Mouse (Mus musculus) left cerebral cortex, adult 8-10 months (tissue): ENCODE results near the gene Gnb3. TPM values are rescaled to one million over a fixed set of nuclear protein-coding genes. Genes with fewer than 3 reads are reported as not detected.
"Not testable (repeated sequence)": the region's sequence is repeated elsewhere in the genome, so short reads cannot be mapped to it uniquely, and the experiment has no call there.

Source experiments
- DNase-seq, 2 experiments: peaks; one replicate each; pipeline ENCODE4 v3.0.0; 2022; ENCODE audit warnings: low spot score in 2 of 2
- total RNA-seq, 4 experiments: library from RNA; stranded (reverse); gene quantifications; 2 replicates each; pipeline ENCODE4 v1.2.4; 2022

Gene Gnb3
- total RNA-seq, 4 experiments from 2014 or later: 0.20 to 0.87 (median 0.53) TPM; not detected in 1

- DNase-seq: not testable (repeated sequence)
Observed at GRCm38 (mm10) chr6:124803691-124804090, 36.4 kb downstream of the Gnb3 start.

DNA sequence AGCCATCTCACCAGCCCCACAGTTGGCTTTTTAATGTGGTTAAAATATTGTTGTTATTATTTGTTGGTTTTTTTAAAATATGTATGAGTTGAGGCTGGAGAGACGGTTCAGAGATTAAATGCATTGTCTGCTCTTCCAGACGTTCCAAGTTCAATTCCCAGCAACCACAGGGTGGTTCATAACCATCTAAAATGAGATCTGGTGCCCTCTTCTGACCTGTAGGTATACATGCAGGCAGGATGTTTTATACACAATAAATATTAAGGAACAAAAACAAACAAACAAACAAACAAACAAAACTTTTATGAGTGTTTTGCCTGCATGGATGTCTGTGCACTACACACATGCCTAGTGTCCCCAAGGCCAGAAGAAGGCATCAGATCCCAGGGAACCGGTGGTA is 37.0 kb downstream of the Gnb3 start:
- DNase-seq: no peak

DNA sequence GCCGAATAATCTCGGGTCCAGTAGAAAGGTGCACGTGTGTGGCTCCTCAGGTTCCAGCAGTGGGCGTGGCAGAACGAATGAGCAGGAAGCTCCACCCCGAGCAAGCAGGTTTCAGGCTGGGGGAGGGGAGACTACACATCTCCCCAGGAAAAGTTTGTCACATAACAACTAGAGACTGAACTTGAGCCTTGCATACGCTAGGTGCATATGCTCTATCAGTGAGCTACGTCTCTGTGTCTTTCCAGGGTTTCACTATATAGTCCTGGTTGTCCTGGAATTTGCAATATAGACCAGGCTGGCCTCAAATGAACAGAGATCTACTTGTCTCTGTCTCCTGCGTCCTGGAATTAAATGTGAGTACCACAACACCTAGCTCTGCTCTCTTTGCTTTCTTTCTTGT is 37.7 kb downstream of the Gnb3 start:
- DNase-seq: not testable (repeated sequence)

GRCm38 (mm10) chr6:124796200-124796599 is 43.9 kb downstream of the Gnb3 start:
- DNase-seq: no peak

DNA sequence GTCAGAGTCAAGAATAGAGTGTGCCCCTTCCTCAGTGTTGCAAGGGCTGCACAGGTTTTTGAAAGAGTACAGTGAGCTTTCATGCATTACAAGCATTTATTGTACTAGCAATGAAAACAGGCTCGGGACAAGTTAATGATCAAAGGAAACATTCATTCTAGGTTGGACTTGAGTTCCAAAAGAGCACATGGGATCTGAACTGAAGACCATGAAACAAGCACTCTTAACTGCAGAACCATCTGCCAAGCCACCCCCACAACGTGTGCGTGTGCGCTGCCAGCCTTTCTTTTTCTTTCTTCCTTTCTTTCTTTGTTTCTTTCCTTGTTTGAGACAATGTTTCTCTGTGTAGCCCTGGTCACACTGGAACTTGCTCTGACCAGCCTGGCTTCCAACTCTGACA is 44.3 kb downstream of the Gnb3 start:
- DNase-seq: no peak

DNA sequence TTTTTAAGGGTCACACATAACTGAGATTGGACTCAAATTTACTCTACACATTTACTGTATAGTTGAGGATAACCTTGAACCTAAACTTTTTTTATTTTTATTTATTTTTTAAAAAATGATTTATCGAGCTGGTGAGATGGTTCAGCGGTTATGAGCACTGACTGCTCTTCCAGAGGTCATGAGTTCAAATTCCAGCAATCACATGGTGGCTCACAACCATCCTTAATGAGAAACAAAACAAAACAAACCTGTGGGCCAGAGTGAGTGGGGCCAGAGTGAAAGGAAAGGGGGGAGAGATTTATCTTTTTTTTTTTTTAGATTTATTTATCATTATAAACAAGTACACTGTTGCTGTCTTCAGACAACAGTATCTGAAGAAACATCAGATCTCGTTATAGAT is 48.2 kb downstream of the Gnb3 start:
- DNase-seq: no peak

- no peak for DNase-seq
Observed at GRCm38 (mm10) chr6:124790121-124790520, 50.0 kb downstream of the Gnb3 start.

DNA sequence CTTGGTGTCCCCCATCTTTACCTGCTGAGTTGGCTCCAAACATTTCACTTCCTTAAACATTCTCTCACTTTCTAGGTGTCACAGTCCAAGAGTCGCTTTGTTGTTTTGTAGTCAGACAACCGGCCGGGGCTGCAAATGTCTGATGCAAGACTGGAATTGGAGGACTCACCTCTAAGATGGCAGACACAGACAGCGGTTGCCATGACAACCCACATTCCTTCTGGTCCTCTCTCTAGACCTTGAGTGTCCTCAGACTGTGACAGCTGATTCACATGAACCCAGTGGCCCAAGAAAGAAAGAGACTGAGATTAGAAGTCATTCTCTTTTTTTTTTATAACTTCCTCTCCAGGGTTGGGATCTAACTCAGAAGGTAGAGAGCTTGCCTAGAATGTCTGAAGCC is 50.6 kb downstream of the Gnb3 start:
- no peak for DNase-seq

- DNase-seq: no peak
Observed at GRCm38 (mm10) chr6:124787722-124788121, 52.4 kb downstream of the Gnb3 start.

GRCm38 (mm10) chr6:124786756-124787420 is 53.2 kb downstream of the Gnb3 start:
- DNase-seq: no peak

Other genes with a start within 250 kb of the Gnb3 start
- under 1 TPM in 3 of 4 experiments, not detected in 1; 0.22 to 0.23 (median 0.23) TPM for gene C1s2, start 204.2 kb downstream of the Gnb3 start, total RNA-seq
- gene Lpcat3, start 177.2 kb downstream of the Gnb3 start, total RNA-seq: 10 to 100 TPM; 22.6 to 34.6 (median 26.1) TPM
- 10 to 100 TPM; 41.0 to 48.1 (median 43.4) TPM for gene Emg1, start 128.1 kb downstream of the Gnb3 start, total RNA-seq
- 100 to 1,000 TPM; 111 to 126 (median 116) TPM for gene Phb2, start 127.9 kb downstream of the Gnb3 start, total RNA-seq
- gene Ptpn6, start 101.6 kb downstream of the Gnb3 start, total RNA-seq: 10 to 100 TPM in 2 of 4 experiments, 1 to 10 TPM in 2; 2.3 to 15.0 (median 7.9) TPM
- 100 to 1,000 TPM; 301 to 323 (median 310) TPM for gene Grcc10, start 98.9 kb downstream of the Gnb3 start, total RNA-seq
- gene Gm45234, start 84.3 kb downstream of the Gnb3 start, total RNA-seq: not detected
- 100 to 1,000 TPM; 146 to 166 (median 159) TPM for gene Atn1, start 83.8 kb downstream of the Gnb3 start, total RNA-seq
- gene Eno2, start 70.6 kb downstream of the Gnb3 start, total RNA-seq: 1,000 to 10,000 TPM; 1,117 to 1,267 (median 1,165) TPM
- 1 to 10 TPM; 2.3 to 3.4 (median 2.7) TPM for gene Lrrc23, start 60.5 kb downstream of the Gnb3 start, total RNA-seq
- 1 to 10 TPM; 4.0 to 5.8 (median 5.0) TPM for gene Spsb2, start 31.6 kb downstream of the Gnb3 start, total RNA-seq
- 100 to 1,000 TPM; 794 to 847 (median 813) TPM for gene Tpi1, start 26.0 kb downstream of the Gnb3 start, total RNA-seq
- gene Usp5, start 10.8 kb downstream of the Gnb3 start, total RNA-seq: 100 to 1,000 TPM; 200 to 215 (median 204) TPM
- gene Cdca3, start 10.7 kb downstream of the Gnb3 start, total RNA-seq: 1 to 10 TPM in 1 of 4 experiments, under 1 TPM in 3; 0.49 to 1.0 (median 0.80) TPM
- gene P3h3, start 17.5 kb upstream of the Gnb3 start, total RNA-seq: 10 to 100 TPM; 18.5 to 25.6 (median 20.6) TPM
- 100 to 1,000 TPM; 202 to 224 (median 204) TPM for gene Gpr162, start 23.7 kb upstream of the Gnb3 start, total RNA-seq
- 10 to 100 TPM; 13.4 to 17.2 (median 15.9) TPM for gene Cd4, start 47.9 kb upstream of the Gnb3 start, total RNA-seq
- 10 to 100 TPM in 2 of 4 experiments, 1 to 10 TPM in 2; 2.4 to 12.6 (median 6.8) TPM for gene Lag3, start 71.4 kb upstream of the Gnb3 start, total RNA-seq
- gene Ptms, start 79.8 kb upstream of the Gnb3 start, total RNA-seq: 100 to 1,000 TPM; 915 to 964 (median 945) TPM
- 100 to 1,000 TPM; 578 to 635 (median 620) TPM for gene Mlf2, start 91.1 kb upstream of the Gnb3 start, total RNA-seq
- 100 to 1,000 TPM; 154 to 177 (median 165) TPM for gene Cops7a, start 125.3 kb upstream of the Gnb3 start, total RNA-seq
- gene Pianp, start 156.4 kb upstream of the Gnb3 start, total RNA-seq: 100 to 1,000 TPM; 146 to 232 (median 185) TPM
- 10 to 100 TPM; 36.8 to 48.5 (median 40.5) TPM for gene Zfp384, start 168.9 kb upstream of the Gnb3 start, total RNA-seq
- gene Ing4, start 199.5 kb upstream of the Gnb3 start, total RNA-seq: 10 to 100 TPM; 52.5 to 59.2 (median 54.2) TPM
- 10 to 100 TPM in 2 of 4 experiments, 1 to 10 TPM in 2; 8.6 to 12.1 (median 10.1) TPM for gene Acrbp, start 209.4 kb upstream of the Gnb3 start, total RNA-seq
- 1 to 10 TPM in 2 of 4 experiments, under 1 TPM in 2; 0.44 to 1.9 (median 0.82) TPM for gene Lpar5, start 227.6 kb upstream of the Gnb3 start, total RNA-seq